Mouse (Mus musculus): ENCODE measurements around the gene Tcerg1l. TPM values are rescaled to one million over a fixed set of nuclear protein-coding genes. Genes with fewer than 3 reads are reported as not detected.

Tcerg1l gene
- polyA plus RNA-seq, 1 experiment: not detected

DNA sequence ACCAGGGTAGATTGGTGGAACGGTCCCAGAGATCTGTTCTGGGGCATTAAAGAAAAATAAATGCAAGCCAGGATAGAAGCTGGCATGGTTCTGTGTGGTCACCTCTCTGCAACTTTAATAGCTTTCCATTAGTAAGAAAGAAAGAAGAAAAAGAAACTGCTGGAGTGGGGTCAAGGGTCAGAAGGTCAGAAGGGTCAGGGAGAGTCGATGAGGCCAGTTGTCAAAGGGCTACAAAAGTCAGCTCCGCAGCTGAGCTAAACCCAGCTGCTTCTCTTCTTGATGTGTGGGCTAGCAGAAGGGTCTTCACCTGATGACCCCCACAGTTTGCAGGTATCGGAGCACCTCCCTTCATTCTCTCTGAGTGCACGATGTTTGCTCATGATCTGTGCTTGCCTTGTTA is 59.6 kb downstream of the Tcerg1l start:
- no peak overlapping the region for H3K27ac ChIP-seq (ENCODE audit: insufficient read depth, low read depth, low read length)
- no peaks in the 10 kb centered on the region for H3K4me1 ChIP-seq (ENCODE audit: control insufficient read depth, insufficient read depth, low read length)
- WGBS: 75% methylated on average over 5 of the region's 5 CpGs
- no peak overlapping the region for H3K4me3 ChIP-seq (ENCODE audit: insufficient read depth, low read depth, low read length)
- no peak for TF ChIP-seq POLR2A (IDR thresholded peaks at IDR 0.05; ENCODE audit: insufficient read depth, low read depth, low read length)
- TF ChIP-seq CTCF (IDR thresholded peaks at IDR 0.05; ENCODE audit: insufficient read depth, low read depth, low read length): no peak

- WGBS: 94% methylated on average over 4 of the region's 4 CpGs
- TF ChIP-seq CTCF (IDR thresholded peaks at IDR 0.05; ENCODE audit: insufficient read depth, low read depth, low read length) (no peak), POLR2A (IDR thresholded peaks at IDR 0.05; ENCODE audit: insufficient read depth, low read depth, low read length) (no peak)
- H3K4me3 ChIP-seq (ENCODE audit: insufficient read depth, low read depth, low read length): no peak overlapping the region
- no peak overlapping the region for H3K27ac ChIP-seq (ENCODE audit: insufficient read depth, low read depth, low read length)
- H3K4me1 ChIP-seq (ENCODE audit: control insufficient read depth, insufficient read depth, low read length): peaks cover 13% of the 10 kb centered on the region
Observed at GRCm38 (mm10) chr7:138332504-138333168, 64.9 kb downstream of the Tcerg1l start.

GRCm38 (mm10) chr7:138331266-138331665 is 66.3 kb downstream of the Tcerg1l start:
- Histone ChIP-seq H3K27ac (ENCODE audit: insufficient read depth, low read depth, low read length) (no peak overlapping the region), H3K4me1 (ENCODE audit: control insufficient read depth, insufficient read depth, low read length) (peaks cover 16% of the 10 kb centered on the region), H3K4me3 (ENCODE audit: insufficient read depth, low read depth, low read length) (no peak overlapping the region)
- TF ChIP-seq POLR2A (IDR thresholded peaks at IDR 0.05; ENCODE audit: insufficient read depth, low read depth, low read length) (no peak), CTCF (IDR thresholded peaks at IDR 0.05; ENCODE audit: insufficient read depth, low read depth, low read length) (no peak)
- WGBS: 85% methylated on average over 3 of the region's 3 CpGs

GRCm38 (mm10) chr7:138328637-138329036 is 68.9 kb downstream of the Tcerg1l start:
- Histone ChIP-seq H3K4me3 (ENCODE audit: insufficient read depth, low read depth, low read length) (no peak overlapping the region), H3K27ac (ENCODE audit: insufficient read depth, low read depth, low read length) (no peak overlapping the region), H3K4me1 (ENCODE audit: control insufficient read depth, insufficient read depth, low read length) (peaks cover 16% of the 10 kb centered on the region)
- 28% methylated on average over 6 of the region's 6 CpGs for WGBS
- TF ChIP-seq POLR2A (IDR thresholded peaks at IDR 0.05; ENCODE audit: insufficient read depth, low read depth, low read length): no peak
- TF ChIP-seq CTCF (IDR thresholded peaks at IDR 0.05; ENCODE audit: insufficient read depth, low read depth, low read length): no peak

GRCm38 (mm10) chr7:138326760-138327159 is 70.8 kb downstream of the Tcerg1l start:
- H3K4me1 ChIP-seq (ENCODE audit: control insufficient read depth, insufficient read depth, low read length): peaks cover 16% of the 10 kb centered on the region
- 78% methylated on average over 3 of the region's 3 CpGs for WGBS

GRCm38 (mm10) chr7:138313733-138314132 is 83.8 kb downstream of the Tcerg1l start:
- Histone ChIP-seq H3K4me1 (ENCODE audit: control insufficient read depth, insufficient read depth, low read length) (no peaks in the 10 kb centered on the region), H3K4me3 (ENCODE audit: insufficient read depth, low read depth, low read length) (no peak overlapping the region), H3K27ac (ENCODE audit: insufficient read depth, low read depth, low read length) (no peak overlapping the region)
- WGBS: 94% methylated on average over 1 of the region's 1 CpGs
- TF ChIP-seq POLR2A (IDR thresholded peaks at IDR 0.05; ENCODE audit: insufficient read depth, low read depth, low read length): no peak
- TF ChIP-seq CTCF (IDR thresholded peaks at IDR 0.05; ENCODE audit: insufficient read depth, low read depth, low read length): no peak

More at GRCm38 (mm10) chr7:138326760-138327159, 70.8 kb downstream of the Tcerg1l start:
- Histone ChIP-seq H3K4me3 (ENCODE audit: insufficient read depth, low read depth, low read length) (no peak overlapping the region), H3K27ac (ENCODE audit: insufficient read depth, low read depth, low read length) (no peak overlapping the region)
- TF ChIP-seq CTCF (IDR thresholded peaks at IDR 0.05; ENCODE audit: insufficient read depth, low read depth, low read length) (no peak), POLR2A (IDR thresholded peaks at IDR 0.05; ENCODE audit: insufficient read depth, low read depth, low read length) (no peak)

DNA sequence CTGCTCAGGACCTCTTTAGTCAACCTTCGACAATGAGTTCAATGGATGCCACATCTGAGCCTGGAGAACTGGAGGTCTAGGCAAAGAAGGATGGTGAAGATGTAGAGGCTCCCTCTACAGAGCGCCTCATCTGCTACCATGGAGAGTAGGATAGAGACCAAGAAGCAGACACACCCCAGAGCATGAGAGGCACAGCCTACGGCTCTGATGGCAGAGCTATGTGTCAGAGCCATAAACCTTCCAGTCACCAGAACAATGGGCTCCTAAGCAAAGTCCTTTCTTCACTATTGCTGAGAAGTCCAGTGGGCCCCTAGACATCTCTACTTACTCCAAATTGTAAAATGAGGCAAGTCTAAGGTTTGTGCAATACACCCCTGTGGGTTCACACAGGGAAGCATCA is 91.4 kb downstream of the Tcerg1l start:
- WGBS: 94% methylated on average over 3 of the region's 3 CpGs
- no peaks in the 10 kb centered on the region for H3K4me1 ChIP-seq (ENCODE audit: control insufficient read depth, insufficient read depth, low read length)
- H3K27ac ChIP-seq (ENCODE audit: insufficient read depth, low read depth, low read length): no peak overlapping the region
- no peak overlapping the region for H3K4me3 ChIP-seq (ENCODE audit: insufficient read depth, low read depth, low read length)
- TF ChIP-seq POLR2A (IDR thresholded peaks at IDR 0.05; ENCODE audit: insufficient read depth, low read depth, low read length): no peak
- TF ChIP-seq CTCF (IDR thresholded peaks at IDR 0.05; ENCODE audit: insufficient read depth, low read depth, low read length): no peak

DNA sequence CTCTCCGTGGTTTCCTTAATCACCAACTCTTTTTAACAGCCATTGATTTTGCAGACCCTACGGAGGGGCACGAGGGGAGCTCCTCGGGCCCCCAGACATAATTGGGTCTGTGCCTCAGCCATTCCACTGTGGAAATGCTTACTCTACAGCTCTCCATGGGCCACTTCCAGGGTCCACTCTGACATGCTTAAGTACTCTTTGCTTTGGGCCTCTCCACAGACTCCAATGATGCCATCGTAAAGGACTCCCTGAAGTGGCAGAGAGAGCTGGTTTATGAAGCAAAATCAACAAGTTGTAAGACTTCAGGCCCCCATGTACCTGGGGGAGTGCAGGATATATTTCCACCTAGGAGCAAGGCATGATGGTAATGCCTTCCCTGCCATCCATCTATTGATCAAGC is 112.7 kb downstream of the Tcerg1l start:
- TF ChIP-seq POLR2A (IDR thresholded peaks at IDR 0.05; ENCODE audit: insufficient read depth, low read depth, low read length) (no peak), CTCF (IDR thresholded peaks at IDR 0.05; ENCODE audit: insufficient read depth, low read depth, low read length) (no peak)
- Histone ChIP-seq H3K4me3 (ENCODE audit: insufficient read depth, low read depth, low read length) (no peak overlapping the region), H3K4me1 (ENCODE audit: control insufficient read depth, insufficient read depth, low read length) (no peaks in the 10 kb centered on the region), H3K27ac (ENCODE audit: insufficient read depth, low read depth, low read length) (no peak overlapping the region)
- 93% methylated on average over 5 of the region's 5 CpGs for WGBS

GRCm38 (mm10) chr7:138275263-138275662 is 122.3 kb downstream of the Tcerg1l start:
- Histone ChIP-seq H3K4me1 (ENCODE audit: control insufficient read depth, insufficient read depth, low read length) (no peaks in the 10 kb centered on the region), H3K27ac (ENCODE audit: insufficient read depth, low read depth, low read length) (no peak overlapping the region), H3K4me3 (ENCODE audit: insufficient read depth, low read depth, low read length) (no peak overlapping the region)
- TF ChIP-seq POLR2A (IDR thresholded peaks at IDR 0.05; ENCODE audit: insufficient read depth, low read depth, low read length): no peak
- no peak for TF ChIP-seq CTCF (IDR thresholded peaks at IDR 0.05; ENCODE audit: insufficient read depth, low read depth, low read length)
- 81% methylated on average over 1 of the region's 1 CpGs for WGBS

All from olfactory bulb, adult 2 months (tissue).